Mouse (Mus musculus) embryonic facial prominence, embryonic 14.5 days (tissue): ENCODE measurements around the gene Dbx2. TPM values are rescaled to one million over a fixed set of nuclear protein-coding genes. Genes with fewer than 3 reads are reported as not detected.

Experiments used
- ATAC-seq: fragments of 200-750 bp; cut with Nextera tagmentation; 2 replicates; pipeline ENCODE4 v1.8.0; 2017; ENCODE audit warnings: low read depth, moderate number of reproducible peaks, moderate TSS enrichment
- DNase-seq: peaks from one replicate; pipeline ENCODE4 v3.0.0-alpha.2; 2015; ENCODE audit warnings: low spot score
- H3K27ac ChIP-seq: fragments of 300-500 bp; sonication (generic); replicated peaks from 2 replicates; pipeline ENCODE4 v1.5.1; 2014; ENCODE audit warnings: low read depth, mild to moderate bottlenecking, low read length, moderate library complexity
- H3K27me3 ChIP-seq: fragments of 300-500 bp; sonication (generic); replicated peaks from 2 replicates; pipeline ENCODE4 v1.6.1; 2014; ENCODE audit warnings: low read length; ENCODE audit not compliant: control insufficient read depth, insufficient read depth
- H3K36me3 ChIP-seq: fragments of 300-500 bp; sonication (generic); 2 replicates; pipeline ENCODE4 v1.6.1; 2014; ENCODE audit warnings: low read length, mixed read lengths; ENCODE audit not compliant: control insufficient read depth, insufficient read depth
- H3K4me1 ChIP-seq: fragments of 300-500 bp; sonication (generic); 2 replicates; pipeline ENCODE4 v1.6.1; 2014; ENCODE audit warnings: antibody characterized with exemption, low read length; ENCODE audit not compliant: control insufficient read depth, insufficient read depth
- H3K4me2 ChIP-seq: fragments of 300-500 bp; sonication (generic); 2 replicates; pipeline ENCODE4 v1.6.1; 2014; ENCODE audit warnings: low read depth, mild to moderate bottlenecking, low read length, moderate library complexity, mixed read lengths
- H3K4me3 ChIP-seq: fragments of 300-500 bp; sonication (generic); 2 replicates; pipeline ENCODE4 v1.5.1; 2014; ENCODE audit warnings: low read depth, mild to moderate bottlenecking, low read length
- H3K9ac ChIP-seq: fragments of 300-500 bp; sonication (generic); 2 replicates; pipeline ENCODE4 v1.6.1; 2014; ENCODE audit warnings: low read depth, mild to moderate bottlenecking, low read length, moderate library complexity, mixed read lengths
- H3K9me3 ChIP-seq: fragments of 300-500 bp; sonication (generic); 2 replicates; pipeline ENCODE4 v1.6.1; 2016; ENCODE audit warnings: low read length; ENCODE audit not compliant: control insufficient read depth
- WGBS: fragments of 180-500 bp; shearing (Covaris S2); extraction: QIAGEN DNeasy Blood & Tissue Kit; methylation state at CpG from one replicate; pipeline ENCODE4 v1.1.7; 2014; 5-methylcytosine and 5-hydroxymethylcytosine counted together
- polyA plus RNA-seq: library from polyadenylated mRNA; unstranded; fragments of >200 nt; fragmentation: Nextera tagmentation; extraction: Ambion mirVana; gene quantifications from 2 replicates; pipeline ENCODE4 v1.2.1, GENCODE M21; 2014

Dbx2 gene
- polyA plus RNA-seq, result 0.19 and 1.5 TPM in 2 replicates

GRCm38 (mm10) chr15:95655860-95656259 is at the start of gene Dbx2:
Gene Dbx2, minus strand, starts transcription at chr15:95655960.
- WGBS, result 84% methylated on average over 5 of the region's 5 CpGs
- Histone ChIP-seq H3K27ac (no peak within 1 kb of the TSS), H3K36me3 (no peaks in the 10 kb centered on the region), H3K4me3 (peak within 1 kb of the TSS; percentile 42), H3K4me1 (peaks cover 13% of the 10 kb centered on the region), H3K4me2 (peak within 1 kb of the TSS; percentile 81), H3K9ac (peak within 1 kb of the TSS; percentile 62; the same call in 1 of the 2 replicates), H3K27me3 (peaks cover 49% of the 10 kb centered on the region), H3K9me3 (no peaks in the 10 kb centered on the region)
- no peak for ATAC-seq
- DNase-seq, result no peak

- Histone ChIP-seq H3K4me2 (no peak overlapping the region), H3K9me3 (no peaks in the 10 kb centered on the region), H3K36me3 (no peaks in the 10 kb centered on the region), H3K27me3 (no peaks in the 10 kb centered on the region), H3K27ac (no peak overlapping the region), H3K4me3 (no peak overlapping the region), H3K9ac (no peak overlapping the region), H3K4me1 (no peaks in the 10 kb centered on the region)
- no peak; the same call in 1 of the 2 replicates for ATAC-seq
- WGBS, result 76% methylated on average over 9 of the region's 9 CpGs
- peak; percentile 30 for DNase-seq
Observed at GRCm38 (mm10) chr15:95702206-95702605, 46.4 kb upstream of the Dbx2 start.

GRCm38 (mm10) chr15:95701573-95701972 is 45.8 kb upstream of the Dbx2 start:
- DNase-seq (no peak), ATAC-seq (no peak)
- Histone ChIP-seq H3K9ac (no peak overlapping the region), H3K4me1 (no peaks in the 10 kb centered on the region), H3K4me2 (no peak overlapping the region), H3K27me3 (no peaks in the 10 kb centered on the region), H3K27ac (no peak overlapping the region), H3K4me3 (no peak overlapping the region), H3K9me3 (no peaks in the 10 kb centered on the region), H3K36me3 (no peaks in the 10 kb centered on the region)
- 65% methylated on average over 4 of the region's 4 CpGs for WGBS

DNA sequence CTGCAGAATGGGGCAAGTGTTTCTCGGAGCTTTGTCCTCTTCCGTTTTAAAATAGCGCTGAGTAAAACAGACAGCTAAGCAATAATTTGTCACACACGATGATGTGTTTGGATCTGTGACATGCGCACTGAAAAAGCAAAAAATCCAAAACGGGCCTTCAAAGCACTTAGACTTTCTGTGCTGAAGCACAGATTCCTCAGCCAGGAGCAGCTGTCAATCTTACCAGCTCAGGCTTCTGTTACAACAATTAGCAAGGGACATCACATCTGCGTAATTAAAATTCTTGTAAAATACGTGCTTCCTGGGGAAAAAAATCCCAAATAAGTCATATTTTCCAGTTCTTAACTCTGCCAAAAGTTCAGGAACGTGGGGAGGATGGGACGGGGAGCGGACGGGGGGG is 43.6 kb upstream of the Dbx2 start:
- DNase-seq, result peak; percentile 29
- no peaks in the 10 kb centered on the region for H3K4me1 ChIP-seq
- no peaks in the 10 kb centered on the region for H3K27me3 ChIP-seq
- no peak overlapping the region for H3K9ac ChIP-seq
- no peaks in the 10 kb centered on the region for H3K36me3 ChIP-seq
- H3K4me3 ChIP-seq, result no peak overlapping the region
- WGBS, result 57% methylated on average over 12 of the region's 12 CpGs
- no peak overlapping the region for H3K27ac ChIP-seq
- no peak overlapping the region for H3K4me2 ChIP-seq
- ATAC-seq, result no peak
- no peaks in the 10 kb centered on the region for H3K9me3 ChIP-seq

- Histone ChIP-seq H3K4me2 (no peak overlapping the region), H3K27ac (no peak overlapping the region), H3K4me3 (no peak overlapping the region), H3K36me3 (no peaks in the 10 kb centered on the region), H3K4me1 (no peaks in the 10 kb centered on the region), H3K9ac (no peak overlapping the region), H3K27me3 (no peaks in the 10 kb centered on the region), H3K9me3 (peaks cover 6% of the 10 kb centered on the region; the same call in 1 of the 2 replicates)
- ATAC-seq (no peak), DNase-seq (peak; percentile 15)
- 80% methylated on average over 3 of the region's 3 CpGs for WGBS
Observed at GRCm38 (mm10) chr15:95693759-95694158, 38.0 kb upstream of the Dbx2 start.

DNA sequence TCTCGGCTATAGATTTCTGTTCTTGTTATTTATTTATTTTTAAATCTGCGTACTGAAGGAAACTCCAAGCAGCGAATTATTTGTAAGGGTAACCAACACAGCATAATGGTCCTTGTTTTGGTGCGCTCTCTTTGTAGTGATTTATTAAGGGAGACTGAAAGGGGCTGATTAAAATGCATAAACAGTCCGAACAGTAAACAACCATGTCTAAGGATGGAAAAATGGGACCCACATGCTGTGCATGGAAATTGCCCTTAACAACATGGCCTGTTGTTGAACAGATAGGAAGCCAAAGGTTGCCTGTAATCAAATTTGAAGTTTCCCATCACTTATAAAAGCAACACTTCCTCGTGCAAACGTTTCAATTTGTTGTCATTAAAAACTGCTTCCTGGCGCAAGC is 35.8 kb upstream of the Dbx2 start:
- no peak overlapping the region for H3K4me3 ChIP-seq
- WGBS, result 51% methylated on average over 8 of the region's 8 CpGs
- no peak overlapping the region for H3K27ac ChIP-seq
- no peaks in the 10 kb centered on the region for H3K36me3 ChIP-seq
- no peak for DNase-seq
- no peak overlapping the region for H3K9ac ChIP-seq
- H3K4me1 ChIP-seq, result no peaks in the 10 kb centered on the region
- H3K27me3 ChIP-seq, result no peaks in the 10 kb centered on the region
- peaks cover 6% of the 10 kb centered on the region; the same call in 1 of the 2 replicates for H3K9me3 ChIP-seq
- ATAC-seq, result no peak
- H3K4me2 ChIP-seq, result no peak overlapping the region

DNA sequence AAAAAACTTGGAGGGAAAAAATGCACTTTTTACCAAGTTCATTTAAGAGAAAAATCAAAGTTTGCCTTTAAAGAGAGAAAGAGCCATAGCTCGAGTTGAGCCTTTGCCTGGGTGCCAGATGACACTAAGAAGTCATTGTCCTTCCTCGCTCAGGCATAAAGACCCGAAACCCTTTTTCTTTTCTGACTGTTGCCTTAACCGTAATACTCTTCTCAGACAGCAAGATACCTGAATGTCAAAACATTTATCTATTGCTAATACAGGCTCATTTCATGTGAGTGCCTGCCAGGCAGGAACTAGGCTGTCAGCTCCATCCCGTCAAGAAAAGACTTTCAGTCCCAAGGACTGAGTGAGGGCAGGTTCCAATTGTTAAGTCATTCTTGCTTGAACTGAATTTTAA is 35.4 kb upstream of the Dbx2 start:
- no peak overlapping the region for H3K9ac ChIP-seq
- ATAC-seq (no peak), DNase-seq (peak; percentile 29)
- no peaks in the 10 kb centered on the region for H3K27me3 ChIP-seq
- peaks cover 6% of the 10 kb centered on the region; the same call in 1 of the 2 replicates for H3K9me3 ChIP-seq
- 0 out of 2 replicates have a peak overlapping the region, but pooled peaks have one; percentile 11 for H3K4me2 ChIP-seq
- H3K4me1 ChIP-seq, result no peaks in the 10 kb centered on the region
- no peak overlapping the region for H3K4me3 ChIP-seq
- no peak overlapping the region for H3K27ac ChIP-seq
- no peaks in the 10 kb centered on the region for H3K36me3 ChIP-seq
- 21% methylated on average over 5 of the region's 5 CpGs for WGBS

GRCm38 (mm10) chr15:95682620-95683019 is 26.9 kb upstream of the Dbx2 start:
- H3K4me2 ChIP-seq, result no peak overlapping the region
- 87% methylated on average over 4 of the region's 4 CpGs for WGBS
- ATAC-seq (no peak), DNase-seq (no peak)
- no peaks in the 10 kb centered on the region for H3K27me3 ChIP-seq
- no peaks in the 10 kb centered on the region for H3K36me3 ChIP-seq
- H3K9me3 ChIP-seq, result no peaks in the 10 kb centered on the region
- H3K4me1 ChIP-seq, result no peaks in the 10 kb centered on the region
- H3K4me3 ChIP-seq, result no peak overlapping the region
- no peak overlapping the region for H3K9ac ChIP-seq
- no peak overlapping the region for H3K27ac ChIP-seq

DNA sequence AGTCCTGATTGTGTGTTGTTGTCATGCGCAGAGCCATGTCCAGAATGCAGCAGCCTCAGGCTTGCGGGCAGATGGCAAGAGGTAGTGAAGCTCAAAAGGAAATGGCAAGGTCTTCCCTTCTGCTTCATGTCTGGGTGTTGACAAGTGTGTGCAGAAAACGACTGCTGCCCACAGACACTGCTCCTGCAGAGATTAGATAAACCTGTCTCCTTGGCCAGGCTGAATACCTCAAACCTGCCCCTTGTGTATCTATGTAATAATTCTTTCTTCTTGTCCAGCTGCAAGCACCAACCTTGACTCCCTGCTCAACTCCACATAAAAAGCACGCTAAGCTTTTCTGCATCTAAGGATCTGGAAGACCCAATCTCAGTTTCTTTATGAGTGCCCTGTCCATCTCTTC is 19.9 kb upstream of the Dbx2 start:
- no peaks in the 10 kb centered on the region for H3K27me3 ChIP-seq
- H3K4me3 ChIP-seq, result no peak overlapping the region
- H3K4me1 ChIP-seq, result no peaks in the 10 kb centered on the region
- WGBS, result 86% methylated on average over 4 of the region's 4 CpGs
- no peaks in the 10 kb centered on the region for H3K36me3 ChIP-seq
- 0 out of 2 replicates have a peak, but pooled peaks cover 3% of the 10 kb centered on the region for H3K9me3 ChIP-seq
- no peak overlapping the region for H3K9ac ChIP-seq
- DNase-seq (no peak), ATAC-seq (no peak)
- no peak overlapping the region for H3K27ac ChIP-seq
- no peak overlapping the region for H3K4me2 ChIP-seq
